Mouse (Mus musculus) MEL (cell line): Measurements from ENCODE around the gene Fam173a. TPM values are rescaled to one million over a fixed set of nuclear protein-coding genes. Genes with fewer than 3 reads are reported as not detected.

Experiments used
- DNase-seq: peaks from one replicate; pipeline ENCODE4 v3.0.0; 2011; ENCODE audit warnings: low read depth, low spot score
- H3K27ac ChIP-seq: 2 replicates; pipeline ENCODE4 v1.5.1; 2012; ENCODE audit warnings: low read depth, mild to moderate bottlenecking, control low read depth, low read length, moderate library complexity; ENCODE audit not compliant: control insufficient read depth
- H3K27me3 ChIP-seq, 2 experiments: fragments of 150-350 bp in 1 of 2; sonication (generic) in 1 of 2; 2 replicates each; pipeline ENCODE4 v1.6.1; 2012; ENCODE audit warnings: low read length in 2 of 2, mild to moderate bottlenecking in 2 of 2, improper control_type of control experiment in 1 of 2, moderate library complexity in 1 of 2; ENCODE audit not compliant: insufficient read depth in 2 of 2, control insufficient read depth in 1 of 2
- H3K36me3 ChIP-seq, 2 experiments: 2 replicates each; pipeline ENCODE4 v1.6.1; 2012 to 2014; ENCODE audit warnings: low read length in 2 of 2, improper control_type of control experiment in 1 of 2, inconsistent platforms in 1 of 2, mild to moderate bottlenecking in 1 of 2; ENCODE audit not compliant: insufficient read depth in 2 of 2, control insufficient read depth in 1 of 2
- H3K4me1 ChIP-seq, 2 experiments: fragments of 150-350 bp in 1 of 2; sonication (generic) in 1 of 2; 2 replicates each; pipeline ENCODE4 v1.6.1; 2012; ENCODE audit warnings: low read length in 2 of 2, improper control_type of control experiment in 1 of 2, mild to moderate bottlenecking in 1 of 2; ENCODE audit not compliant: insufficient read depth in 2 of 2, control insufficient read depth in 1 of 2
- H3K4me3 ChIP-seq, 2 experiments: fragments of 150-350 bp in 1 of 2; sonication (generic) in 1 of 2; 2 replicates each; pipeline ENCODE4 v1.5.1; 2012; ENCODE audit warnings: low read depth in 2 of 2, low read length in 2 of 2, mild to moderate bottlenecking in 2 of 2, moderate library complexity in 2 of 2, control low read depth in 1 of 2, improper control_type of control experiment in 1 of 2; ENCODE audit not compliant: control insufficient read depth in 1 of 2, insufficient read depth in 1 of 2
- H3K79me2 ChIP-seq: 2 replicates; pipeline ENCODE4 v1.6.1; 2012; ENCODE audit warnings: mild to moderate bottlenecking, low read length, moderate library complexity; ENCODE audit not compliant: control insufficient read depth, poor library complexity, insufficient read depth
- H3K9ac ChIP-seq: 2 replicates; pipeline ENCODE4 v1.6.1; 2012; ENCODE audit warnings: low read depth, mild to moderate bottlenecking, control low read depth, low read length, moderate library complexity; ENCODE audit not compliant: control insufficient read depth, poor library complexity, severe bottlenecking
- H3K9me3 ChIP-seq: fragments of 150-350 bp; sonication (generic); replicated peaks from 2 replicates; pipeline ENCODE4 v1.6.1; 2012; ENCODE audit warnings: mild to moderate bottlenecking, low read length, improper control_type of control experiment, moderate library complexity; ENCODE audit not compliant: insufficient read depth
- CTCF ChIP-seq, 3 experiments: IDR thresholded peaks in 2 of 3; conservative IDR thresholded peaks in 1 of 3; 2 replicates each; pipeline ENCODE4 v1.5.1; 2011 to 2012; ENCODE audit warnings: low read length in 3 of 3, low read depth in 2 of 3, mild to moderate bottlenecking in 2 of 3, improper control_type of control experiment in 1 of 3, inconsistent platforms in 1 of 3, mixed read lengths in 1 of 3, moderate library complexity in 1 of 3; ENCODE audit not compliant: control insufficient read depth in 1 of 3, insufficient read depth in 1 of 3, poor library complexity in 1 of 3, severe bottlenecking in 1 of 3
- ELF1 ChIP-seq: IDR thresholded peaks from 2 replicates; pipeline ENCODE4 v1.6.1; 2014; ENCODE audit warnings: low read depth, mild to moderate bottlenecking, inconsistent platforms, low read length, improper control_type of control experiment, moderate library complexity
- ETS1 ChIP-seq: IDR thresholded peaks from 2 replicates; pipeline ENCODE4 v1.6.1; 2012; ENCODE audit warnings: low read depth, mild to moderate bottlenecking, inconsistent platforms, low read length, improper control_type of control experiment, moderate library complexity
- MAFK ChIP-seq: IDR thresholded peaks from 2 replicates; pipeline ENCODE4 v1.6.1; 2011; ENCODE audit warnings: low read depth, mild to moderate bottlenecking, low read length, improper control_type of control experiment, borderline replicate concordance
- MAX ChIP-seq: IDR thresholded peaks from 2 replicates; pipeline ENCODE4 v1.6.1; 2011; ENCODE audit warnings: low read length, improper control_type of control experiment
- MAZ ChIP-seq: IDR thresholded peaks from 2 replicates; pipeline ENCODE4 v1.6.1; 2012; ENCODE audit warnings: low read depth, mild to moderate bottlenecking, inconsistent platforms, low read length, improper control_type of control experiment
- MEF2A ChIP-seq: IDR thresholded peaks from 2 replicates; pipeline ENCODE4 v1.6.1; 2014; ENCODE audit warnings: low read depth, mild to moderate bottlenecking, inconsistent platforms, low read length, improper control_type of control experiment; ENCODE audit not compliant: poor library complexity, insufficient replicate concordance, severe bottlenecking; ENCODE audit errors: extremely low read depth
- MXI1 ChIP-seq: IDR thresholded peaks from 2 replicates; pipeline ENCODE4 v1.6.1; 2011; ENCODE audit warnings: mild to moderate bottlenecking, low read depth, low read length, improper control_type of control experiment
- MYC ChIP-seq: IDR thresholded peaks from 2 replicates; pipeline ENCODE4 v1.6.1; 2011; ENCODE audit warnings: low read depth, mild to moderate bottlenecking, low read length, improper control_type of control experiment, moderate library complexity
- NRF1 ChIP-seq: IDR thresholded peaks from 2 replicates; pipeline ENCODE4 v1.6.1; 2014; ENCODE audit warnings: low read depth, mild to moderate bottlenecking, inconsistent platforms, low read length, improper control_type of control experiment, moderate library complexity; ENCODE audit not compliant: poor library complexity, insufficient read depth, severe bottlenecking
- POLR2A ChIP-seq, 2 experiments: IDR thresholded peaks; 2 replicates each; pipeline ENCODE4 v1.6.1; 2011 to 2012; ENCODE audit warnings: low read length in 2 of 2, mild to moderate bottlenecking in 2 of 2, control low read depth in 1 of 2, improper control_type of control experiment in 1 of 2, low read depth in 1 of 2, moderate library complexity in 1 of 2; ENCODE audit not compliant: control insufficient read depth in 1 of 2, insufficient read depth in 1 of 2, poor library complexity in 1 of 2
- POLR2AphosphoS5 ChIP-seq: IDR thresholded peaks from 2 replicates; pipeline ENCODE4 v1.6.1; 2012; ENCODE audit warnings: low read depth, borderline replicate concordance, mild to moderate bottlenecking, inconsistent platforms, low read length, moderate library complexity, mixed read lengths
- RAD21 ChIP-seq: IDR thresholded peaks from 2 replicates; pipeline ENCODE4 v1.6.1; 2011; ENCODE audit warnings: mild to moderate bottlenecking, low read depth, low read length, improper control_type of control experiment
- RCOR1 ChIP-seq: IDR thresholded peaks from 2 replicates; pipeline ENCODE4 v1.6.1; 2012; ENCODE audit warnings: low read depth, mild to moderate bottlenecking, inconsistent platforms, low read length, improper control_type of control experiment
- SIN3A ChIP-seq: IDR thresholded peaks from 2 replicates; pipeline ENCODE4 v1.6.1; 2012; ENCODE audit warnings: low read length, improper control_type of control experiment, inconsistent platforms
- SMC3 ChIP-seq: IDR thresholded peaks from 2 replicates; pipeline ENCODE4 v1.6.1; 2011; ENCODE audit warnings: low read depth, low read length, improper control_type of control experiment
- TBP ChIP-seq: IDR thresholded peaks from 2 replicates; pipeline ENCODE4 v1.8.0; 2011; ENCODE audit warnings: low read depth, low read length, improper control_type of control experiment
- USF1 ChIP-seq: IDR thresholded peaks from 2 replicates; pipeline ENCODE4 v1.6.1; 2014; ENCODE audit warnings: low read depth, mild to moderate bottlenecking, inconsistent platforms, low read length, improper control_type of control experiment, moderate library complexity
- USF2 ChIP-seq, 2 experiments: IDR thresholded peaks; 2 replicates each; pipeline ENCODE4 v1.6.1; 2011 to 2012; ENCODE audit warnings: improper control_type of control experiment in 2 of 2, low read length in 2 of 2, borderline replicate concordance in 1 of 2, inconsistent platforms in 1 of 2, low read depth in 1 of 2, mild to moderate bottlenecking in 1 of 2; ENCODE audit not compliant: insufficient read depth in 1 of 2
- ZKSCAN1 ChIP-seq: IDR thresholded peaks from 2 replicates; pipeline ENCODE4 v1.6.1; 2012; ENCODE audit warnings: low read depth, mild to moderate bottlenecking, inconsistent platforms, low read length, improper control_type of control experiment, moderate library complexity
- polyA plus RNA-seq, 2 experiments: library from polyadenylated mRNA; stranded (reverse) in 1 of 2; unstranded in 1 of 2; fragments of >175 nt in 1 of 2; fragments of >200 nt in 1 of 2; gene quantifications; 2 replicates each; pipeline versions ENCODE4 v1.2.1 to v1.2.4; 2012; ENCODE audit warnings: low replicate concordance in 2 of 2, low read depth in 1 of 2; ENCODE audit not compliant: insufficient read length in 2 of 2, insufficient read depth in 1 of 2, missing spikeins in 1 of 2
- total RNA-seq: library from RNA; depleted of rRNA; stranded (reverse); fragments of 300-350 nt; gene quantifications from 2 replicates; pipeline ENCODE4 v1.2.3, GENCODE M21; 2012

The Fam173a gene
- total and polyA plus RNA-seq, 3 experiments: 36.6 to 39.0 TPM; not detected in 1

GRCm38 (mm10) chr17:25786781-25787504, 5.8 kb downstream of the Fam173a start:
- peaks cover 2 to 5% of the 10 kb centered on the region in 2 experiments; a peak in 3 of 4 replicates for H3K36me3 ChIP-seq
- TF ChIP-seq CTCF (IDR thresholded peaks at IDR 0.05 in 2 of 3, conservative IDR thresholded peaks at IDR 0.05 in 1 of 3; ENCODE audit: control insufficient read depth in 1 of 3, insufficient read depth in 1 of 3, low read depth in 2 of 3, low read length in 3 of 3, poor library complexity in 1 of 3, severe bottlenecking in 1 of 3): no peak
- TF ChIP-seq MXI1: no peak
- TF ChIP-seq POLR2A (IDR thresholded peaks at IDR 0.05; ENCODE audit: control insufficient read depth in 1 of 2, insufficient read depth in 1 of 2, low read depth in 1 of 2, low read length in 2 of 2, poor library complexity in 1 of 2): 0 out of 4 replicates have a peak, but pooled peaks of 1 of the 2 experiments have one; percentile 11

GRCm38 (mm10) chr17:25786280-25786679, 6.4 kb downstream of the Fam173a start, which contains the start of gene Ccdc78:
Ccdc78 (plus strand) TSS chr17:25786580.
- Histone ChIP-seq H3K27ac (peak within 1 kb of the TSS; percentile 58), H3K4me1 (peaks cover 0 to 6% of the 10 kb centered on the region in 2 experiments; a peak in 2 of 4 replicates), H3K9me3 (no peaks in the 10 kb centered on the region), H3K79me2 (peaks cover 1% of the 10 kb centered on the region), H3K36me3 (peaks cover 2 to 5% of the 10 kb centered on the region in 2 experiments; a peak in 3 of 4 replicates), H3K4me3 (peak within 1 kb of the TSS; percentile 66 to 91), H3K27me3 (no peaks in the 10 kb centered on the region), H3K9ac (peak within 1 kb of the TSS; percentile 60)
- DNase-seq: no peak
- TF ChIP-seq POLR2A (IDR thresholded peaks at IDR 0.05; ENCODE audit: control insufficient read depth in 1 of 2, insufficient read depth in 1 of 2, low read depth in 1 of 2, low read length in 2 of 2, poor library complexity in 1 of 2): peak in 1 of 2 experiments; percentile 37; a peak in 1 of 4 replicates
- no peak for TF ChIP-seq MYC
- no peak for TF ChIP-seq MXI1

More at GRCm38 (mm10) chr17:25786781-25787504, 5.8 kb downstream of the Fam173a start:
- no peak for DNase-seq
- Histone ChIP-seq H3K79me2 (peaks cover 3% of the 10 kb centered on the region), H3K27me3 (no peaks in the 10 kb centered on the region), H3K27ac (no peak overlapping the region), H3K4me1 (peaks cover 0 to 6% of the 10 kb centered on the region in 2 experiments; a peak in 2 of 4 replicates), H3K9me3 (no peaks in the 10 kb centered on the region), H3K9ac (no peak overlapping the region), H3K4me3 (no peak overlapping the region)

- Histone ChIP-seq H3K4me1 (no peaks in the 10 kb centered on the region), H3K27me3 (no peaks in the 10 kb centered on the region), H3K27ac (peak within 1 kb of the TSS; percentile 58), H3K36me3 (peaks cover 0 to 2% of the 10 kb centered on the region in 2 experiments; a peak in 2 of 4 replicates), H3K9me3 (no peaks in the 10 kb centered on the region), H3K9ac (peak within 1 kb of the TSS; percentile 60), H3K79me2 (no peaks in the 10 kb centered on the region), H3K4me3 (peak within 1 kb of the TSS; percentile 66 to 91)
- peak; percentile 98 for DNase-seq
- TF ChIP-seq NRF1 (peak; percentile 96), POLR2AphosphoS5 (no peak), MAX (peak; percentile 41; the same call in 1 of the 2 replicates), MEF2A (no peak), RAD21 (no peak), MXI1 (no peak; the same call in 1 of the 2 replicates), MAFK (no peak), MAZ (no peak), USF1 (no peak), SMC3 (no peak), TBP (peak; percentile 55; the same call in 1 of the 2 replicates), USF2 (IDR thresholded peaks at IDR 0.05; ENCODE audit: borderline replicate concordance in 1 of 2, insufficient read depth in 1 of 2, low read depth in 1 of 2, low read length in 2 of 2) (no peak), ELF1 (no peak), SIN3A (0 out of 2 replicates have a peak, but pooled peaks have one; percentile 29), POLR2A (IDR thresholded peaks at IDR 0.05; ENCODE audit: control insufficient read depth in 1 of 2, insufficient read depth in 1 of 2, low read depth in 1 of 2, low read length in 2 of 2, poor library complexity in 1 of 2) (peak; percentile 50 to 86; a peak in 3 of 4 replicates), ZKSCAN1 (no peak), RCOR1 (no peak), CTCF (IDR thresholded peaks at IDR 0.05 in 2 of 3, conservative IDR thresholded peaks at IDR 0.05 in 1 of 3; ENCODE audit: control insufficient read depth in 1 of 3, insufficient read depth in 1 of 3, low read depth in 2 of 3, low read length in 3 of 3, poor library complexity in 1 of 3, severe bottlenecking in 1 of 3) (no peak), ETS1 (no peak)
These were observed 7.4 kb downstream of the Fam173a start, which contains the start of gene Haghl for GRCm38 (mm10) chr17:25785281-25785745. Haghl (minus strand) TSS chr17:25785673.
